Mouse (Mus musculus): ENCODE data around the gene Gm45717.
"Not testable (repeated sequence)": the region's sequence is repeated elsewhere in the genome, so short reads cannot be mapped to it uniquely, and the experiment has no call there.

Gene Gm45717

DNA sequence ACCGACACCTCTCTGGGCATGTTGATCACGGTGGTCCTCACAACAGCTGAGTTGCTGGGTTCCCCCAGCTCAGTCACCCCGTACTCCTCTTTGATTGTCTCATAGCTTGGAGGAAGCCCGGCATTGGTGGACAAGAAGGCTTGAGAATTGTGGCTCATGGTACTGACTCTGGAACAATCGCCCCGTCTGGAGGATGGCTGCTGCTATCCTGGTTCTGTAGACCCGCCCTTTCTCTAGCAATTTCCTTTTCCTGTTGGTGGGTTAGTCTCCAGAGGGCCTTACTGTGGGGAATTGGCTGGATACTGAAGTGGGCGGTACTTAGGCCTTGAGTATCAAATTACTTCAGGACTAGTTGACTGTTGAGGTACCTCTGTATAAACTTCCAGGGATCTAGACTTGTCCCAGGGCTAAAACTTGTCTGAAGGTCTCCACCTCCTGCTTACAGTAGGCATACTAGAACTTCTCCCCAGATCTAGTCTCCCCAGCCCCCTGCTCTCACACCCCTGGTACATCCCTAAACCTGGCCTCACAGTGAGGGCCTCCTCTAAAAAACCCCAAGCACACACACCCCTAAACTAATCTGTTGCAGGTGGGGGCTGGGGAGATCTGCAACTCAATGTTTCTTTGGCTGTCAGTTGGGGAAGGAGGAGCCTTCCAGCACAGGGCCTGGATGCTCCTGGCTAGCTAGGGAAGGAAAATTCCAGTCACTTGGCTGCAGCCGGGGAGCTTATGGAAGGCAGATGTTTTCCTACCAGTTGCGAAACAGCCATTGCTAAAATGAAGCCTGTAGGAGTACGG is at the start of gene Gm45717, which contains the start of gene Ifitm2:
TSS of gene Gm45717 (minus strand) at position 180 of the 798 bp plus-strand sequence.
TSS of gene Ifitm2 (minus strand) at position 230 of the 798 bp plus-strand sequence.
- peak; percentile 28 to 63 for DNase-seq (ENCODE audit: low spot score in 2 of 2)

DNA sequence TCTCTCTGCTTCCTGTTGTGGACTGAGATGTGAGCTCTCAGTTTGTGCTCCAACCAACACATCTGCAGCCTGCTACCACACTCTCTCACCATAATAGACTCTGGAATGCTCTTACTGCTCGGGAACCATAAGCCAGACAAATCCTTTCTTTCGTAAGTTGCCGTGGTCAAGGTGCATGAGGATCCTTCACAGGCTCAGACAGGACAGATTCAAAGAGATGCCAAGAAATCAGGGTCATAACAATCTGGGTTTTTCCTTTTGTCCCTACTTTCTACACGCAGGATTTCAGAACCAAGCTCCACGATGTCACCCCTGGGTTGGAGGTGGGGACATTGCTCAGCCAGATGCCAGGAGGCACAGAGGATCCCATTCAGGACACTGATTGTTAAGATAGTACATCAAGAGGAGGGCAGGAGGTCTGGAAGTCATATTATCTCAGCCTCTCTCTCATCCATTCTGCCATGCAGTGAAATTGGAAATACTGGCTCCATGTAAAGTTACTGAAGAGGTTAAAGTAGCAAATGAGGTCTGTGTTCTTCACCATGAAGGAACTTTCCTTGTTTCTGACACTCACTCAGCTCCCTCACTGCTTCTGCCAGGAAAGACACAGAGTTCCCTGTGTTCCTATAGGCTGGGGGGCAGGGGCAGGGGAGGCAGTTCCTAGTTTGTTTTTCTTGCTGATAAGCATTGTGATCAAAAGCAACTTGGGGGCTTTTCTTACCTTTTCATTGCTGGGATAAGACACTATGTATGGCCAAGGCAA is 47.7 kb upstream of the Gm45717 start:
- no peak for DNase-seq (ENCODE audit: low spot score in 2 of 2)

DNA sequence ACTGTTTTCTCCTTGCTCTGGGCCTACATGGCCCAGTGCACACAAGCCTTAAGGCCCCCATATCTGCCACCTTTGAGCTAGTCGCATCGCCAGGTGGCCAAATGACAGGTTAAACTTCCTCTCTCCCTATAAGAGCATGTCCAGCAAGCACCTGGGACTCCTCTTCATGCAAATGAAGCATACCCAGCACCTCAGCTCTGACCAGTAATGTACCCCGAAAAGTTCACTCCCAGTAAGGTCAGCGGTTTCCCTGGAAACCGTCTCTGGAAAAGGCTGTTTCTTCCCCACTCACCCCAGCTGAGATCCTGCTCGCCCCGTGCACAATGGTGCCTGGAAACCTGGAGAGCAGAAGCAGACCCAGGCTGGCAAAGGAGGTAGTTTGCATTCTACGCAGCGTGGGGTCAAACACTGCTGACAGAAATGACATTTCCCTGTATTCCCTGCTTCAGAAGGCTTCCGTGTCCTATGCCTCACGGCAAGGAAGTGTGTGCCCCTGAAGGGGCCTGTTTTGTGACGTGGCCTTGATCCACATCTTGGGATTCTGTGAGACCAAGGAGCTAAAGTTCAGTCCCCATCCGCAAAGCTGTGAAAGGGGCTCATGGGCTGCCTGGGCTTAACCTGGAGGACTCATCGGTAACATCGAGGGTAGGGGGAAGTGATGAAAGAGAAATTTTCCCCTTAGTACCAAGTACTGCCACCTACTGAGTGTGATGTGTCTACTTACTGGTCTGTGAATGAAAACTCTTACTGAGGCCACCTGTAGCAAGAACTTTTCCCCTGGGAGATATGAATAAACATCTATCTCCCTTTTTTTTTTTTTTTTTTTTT is 45.4 kb upstream of the Gm45717 start:
- DNase-seq (ENCODE audit: low spot score in 2 of 2): no peak

DNA sequence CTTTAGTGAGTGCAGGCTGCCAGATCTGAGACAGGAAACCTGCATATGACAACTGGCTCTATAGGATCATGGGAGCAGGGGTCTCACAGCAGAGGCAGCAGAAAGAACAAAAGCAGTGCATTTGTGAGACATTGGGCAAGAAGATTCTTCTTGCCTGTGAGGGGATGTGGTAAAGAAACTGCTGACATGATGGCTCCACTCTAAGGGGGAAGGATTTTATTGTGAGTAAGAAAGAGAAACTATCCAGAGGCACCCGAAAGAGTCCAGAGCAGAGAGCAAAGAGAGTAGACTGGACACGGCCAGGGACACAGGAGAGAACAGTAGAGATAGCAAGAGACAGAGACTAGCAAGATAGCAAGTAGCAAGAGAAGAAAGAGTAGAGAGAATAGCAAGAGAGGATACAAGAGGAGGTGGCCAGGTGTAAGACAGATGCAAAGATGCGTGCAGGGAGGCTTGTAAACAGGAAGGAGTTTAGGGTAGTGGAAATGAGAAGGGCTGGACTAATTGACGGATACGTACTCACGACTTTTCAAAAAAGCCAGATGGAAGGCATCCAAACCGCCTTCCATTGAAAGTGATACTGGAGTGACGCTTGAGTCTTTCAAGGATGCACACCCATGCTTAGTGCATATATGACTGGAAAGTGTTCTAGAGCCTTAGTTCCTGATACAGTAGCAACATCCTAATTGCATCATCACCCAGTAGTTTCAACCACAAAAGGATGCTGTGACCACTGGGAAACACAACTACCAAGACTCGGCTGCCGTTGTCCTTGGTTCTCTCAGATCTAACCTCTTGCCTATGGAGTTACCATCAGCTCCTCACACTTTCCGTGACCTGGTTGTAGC is 43.3 kb upstream of the Gm45717 start:
- no peak for DNase-seq (ENCODE audit: low spot score in 2 of 2)

DNA sequence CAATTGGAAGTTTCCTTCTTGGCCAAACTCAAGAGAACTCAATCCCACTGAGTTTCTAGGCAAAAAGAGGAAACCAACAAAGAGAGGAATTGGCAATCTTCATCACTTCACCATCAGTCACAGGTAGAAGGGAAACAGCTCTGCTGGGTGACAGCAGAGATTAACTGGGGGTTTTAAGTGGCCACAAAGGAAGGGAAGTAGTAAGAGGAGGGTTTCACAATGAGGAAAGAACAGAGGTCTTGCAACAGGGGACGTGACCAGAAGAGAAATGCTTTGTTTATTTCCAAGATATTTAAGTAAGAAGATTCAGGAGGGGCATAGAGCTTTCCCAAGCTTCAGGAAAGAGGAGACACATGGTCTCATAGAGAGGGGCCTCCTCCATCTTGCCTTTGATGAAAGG is 42.1 kb upstream of the Gm45717 start:
- no peak for DNase-seq (ENCODE audit: low spot score in 2 of 2)

DNA sequence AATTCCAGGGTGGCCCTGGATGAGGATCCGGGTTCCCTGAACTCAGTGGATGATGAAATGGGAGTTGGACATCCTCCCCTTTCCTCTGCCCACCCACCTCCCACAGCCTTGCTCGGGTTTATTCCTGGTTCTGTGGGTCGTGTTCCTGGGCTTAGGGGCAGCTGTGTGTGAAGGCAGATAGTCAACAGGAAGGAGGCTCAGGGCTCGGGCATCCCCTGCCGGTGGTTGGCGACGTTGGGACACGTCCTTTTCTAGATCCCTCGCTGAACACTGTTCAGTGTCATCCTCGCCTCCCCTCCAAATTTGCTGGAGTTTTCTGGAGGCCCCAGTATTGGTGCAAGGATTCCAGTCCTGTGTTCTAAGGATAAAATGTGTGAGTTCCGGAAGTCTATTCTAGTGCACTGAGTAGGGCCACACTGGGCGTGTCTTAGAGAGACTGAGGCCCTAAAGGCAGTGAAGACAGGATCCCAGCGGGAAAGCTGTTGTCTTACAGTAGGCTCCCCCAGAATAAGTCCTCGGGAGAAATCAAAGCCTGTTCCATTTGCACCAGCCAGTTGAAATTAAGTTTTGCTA is 35.5 kb upstream of the Gm45717 start:
- no peak for DNase-seq (ENCODE audit: low spot score in 2 of 2)

DNA sequence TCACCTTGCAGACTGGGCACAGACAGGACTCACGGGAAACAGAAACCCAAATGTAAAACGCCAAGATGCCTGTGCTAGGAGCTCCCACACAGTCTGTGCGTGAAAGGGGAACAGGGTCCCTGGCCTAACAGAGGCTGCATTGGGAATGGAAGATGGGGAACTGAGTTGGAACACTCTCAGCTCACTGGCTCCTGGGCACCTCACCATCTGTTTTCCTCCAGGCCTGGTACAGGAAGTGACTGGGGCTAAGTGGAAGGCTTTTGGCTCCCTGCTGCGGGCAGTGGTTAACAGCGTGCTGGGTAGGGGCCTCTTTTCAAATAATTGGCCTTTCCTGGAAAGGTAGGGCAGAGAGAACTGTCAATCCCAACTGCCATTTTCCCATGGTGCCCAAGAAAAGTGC is 34.9 kb upstream of the Gm45717 start:
- no peak for DNase-seq (ENCODE audit: low spot score in 2 of 2)

DNA sequence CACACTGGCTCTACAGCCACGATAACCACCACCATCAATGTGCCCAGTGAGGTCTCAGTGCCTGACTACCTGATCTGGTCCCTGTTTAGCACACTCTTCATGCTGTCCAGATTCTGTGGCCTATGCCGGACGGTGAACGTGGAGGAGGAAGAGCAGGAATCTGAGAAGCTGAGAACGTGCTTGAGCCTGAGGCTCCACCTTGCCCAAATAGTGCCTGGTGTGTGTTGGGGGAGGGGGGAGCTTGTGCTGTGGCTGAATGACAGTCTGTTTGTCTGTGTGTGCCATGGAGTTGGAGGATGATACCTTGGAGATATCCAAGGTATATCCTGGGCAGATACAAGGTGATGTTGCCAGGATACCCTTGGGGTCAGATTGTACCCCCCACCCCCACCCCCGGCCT is 34.4 kb upstream of the Gm45717 start:
- DNase-seq (ENCODE audit: low spot score in 2 of 2): no peak

DNA sequence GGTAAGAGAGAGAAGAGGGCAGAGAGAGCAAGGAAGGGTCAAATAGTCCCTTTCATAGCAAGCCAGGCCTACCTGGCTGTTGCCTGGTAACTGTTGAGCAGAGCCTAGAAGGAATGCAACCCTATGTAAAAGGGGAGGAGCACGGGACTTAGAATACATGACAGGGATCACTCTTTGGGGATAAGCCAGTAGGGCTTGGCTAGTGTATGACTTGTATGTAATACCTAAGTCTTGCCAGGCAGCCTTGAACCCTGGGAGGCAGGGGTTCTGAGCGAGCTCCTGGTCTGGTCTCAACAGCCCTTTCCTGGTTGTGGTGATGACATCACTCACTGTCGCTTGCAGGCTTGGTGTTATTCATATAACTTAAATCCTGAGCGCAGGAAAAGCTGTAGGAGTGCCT is 33.3 kb upstream of the Gm45717 start:
- DNase-seq (ENCODE audit: low spot score in 2 of 2): no peak

DNA sequence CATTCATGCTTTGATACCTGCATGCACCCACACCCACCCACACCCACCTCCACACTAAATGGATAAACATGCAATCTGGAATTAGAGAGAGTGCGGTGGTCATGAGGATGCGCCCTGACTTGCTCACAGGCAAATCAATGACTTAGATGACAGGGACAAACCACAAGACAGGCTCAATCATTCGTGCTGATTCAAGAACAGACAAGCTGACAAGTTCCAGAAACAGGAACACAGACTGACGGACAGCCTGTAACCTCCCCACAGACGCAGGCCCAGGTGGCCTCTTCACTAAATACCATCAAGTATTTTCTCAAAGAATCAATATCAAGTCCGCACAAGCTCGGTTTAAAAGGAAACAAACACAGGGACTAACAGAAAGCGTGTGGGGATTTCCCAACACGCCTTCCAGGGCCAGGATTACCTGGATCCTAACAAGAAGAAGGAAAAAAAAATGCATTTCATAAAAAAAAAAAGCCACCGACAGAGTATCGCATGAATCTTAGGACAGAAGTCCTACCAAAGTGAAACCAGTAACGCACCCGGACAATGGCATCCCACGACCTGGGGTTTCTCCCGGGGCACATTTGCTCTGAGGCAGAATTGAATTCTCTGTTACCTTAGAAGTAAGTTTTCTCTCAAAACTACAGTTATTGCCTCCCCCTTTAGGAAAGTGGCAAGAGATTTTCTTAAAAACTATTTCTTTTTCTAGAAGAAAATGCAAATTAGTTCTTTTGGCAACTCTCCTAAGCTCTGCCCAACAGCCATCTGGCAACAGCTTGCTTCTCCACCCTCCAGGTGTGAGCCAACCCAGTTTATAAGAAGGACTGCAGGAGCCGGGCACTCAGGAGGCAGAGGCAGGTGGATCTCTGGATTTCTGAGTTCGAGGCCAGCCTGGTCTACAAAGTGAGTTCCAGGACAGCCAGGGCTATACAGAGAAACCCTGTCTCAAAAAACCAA is 31.7 kb upstream of the Gm45717 start:
- peak; percentile 26 to 41 for DNase-seq (ENCODE audit: low spot score in 2 of 2)

DNA sequence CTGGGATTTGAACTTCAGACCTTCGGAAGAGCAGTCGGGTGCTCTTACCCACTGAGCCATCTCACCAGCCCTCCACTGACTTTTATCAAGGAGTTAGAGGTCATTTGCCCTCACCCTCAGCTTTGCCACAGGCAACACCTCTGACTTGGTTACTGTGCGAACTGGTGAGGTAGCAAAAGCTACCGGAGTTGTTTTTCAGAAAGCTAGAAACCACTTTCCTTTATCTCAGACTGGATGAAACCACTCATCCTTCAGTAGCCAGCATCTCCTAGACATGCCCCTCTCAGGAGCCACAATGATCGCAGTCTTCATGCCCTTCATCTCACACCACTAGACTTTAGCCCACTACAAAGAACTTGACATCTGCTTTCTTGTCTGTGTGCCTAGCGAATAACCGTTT is 27.2 kb upstream of the Gm45717 start:
- DNase-seq (ENCODE audit: low spot score in 2 of 2): no peak

DNA sequence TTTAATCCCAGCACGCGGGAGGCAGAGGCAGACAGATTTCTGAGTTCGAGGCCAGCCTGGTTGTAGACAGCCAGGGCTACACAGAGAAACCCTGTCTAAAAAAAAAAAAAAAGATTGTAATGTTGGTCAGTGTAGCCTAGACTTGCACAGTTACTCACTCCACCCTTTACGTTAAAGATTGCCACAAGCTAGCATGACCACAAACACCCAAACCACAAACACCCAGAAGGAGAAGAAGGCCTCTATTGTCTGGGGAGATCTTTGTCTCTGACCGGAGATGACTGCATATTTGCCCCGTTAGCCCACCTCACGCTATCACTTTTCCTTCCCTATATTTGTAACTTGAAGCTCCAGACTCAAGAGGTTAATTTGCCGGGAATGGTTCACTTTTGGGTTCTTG is 26.0 kb upstream of the Gm45717 start:
- DNase-seq (ENCODE audit: low spot score in 2 of 2): no peak

DNA sequence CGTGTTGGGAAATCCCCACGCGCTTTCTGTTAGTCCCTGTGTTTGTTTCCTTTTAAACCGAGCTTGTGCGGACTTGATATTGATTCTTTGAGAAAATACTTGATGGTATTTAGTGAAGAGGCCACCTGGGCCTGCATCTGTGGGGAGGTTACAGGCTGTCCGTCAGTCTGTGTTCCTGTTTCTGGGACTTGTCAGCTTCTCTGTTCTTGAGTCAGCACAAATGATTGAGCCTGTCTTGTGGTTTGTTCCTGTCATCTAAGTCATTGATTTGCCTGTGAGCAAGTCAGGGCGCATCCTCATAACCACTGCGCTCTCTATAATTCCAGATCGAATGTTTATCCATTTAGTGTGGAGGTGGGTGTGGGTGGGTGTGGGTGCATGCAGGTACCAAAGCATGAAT is 21.0 kb upstream of the Gm45717 start:
- DNase-seq (ENCODE audit: low spot score in 2 of 2): not testable (repeated sequence)

DNA sequence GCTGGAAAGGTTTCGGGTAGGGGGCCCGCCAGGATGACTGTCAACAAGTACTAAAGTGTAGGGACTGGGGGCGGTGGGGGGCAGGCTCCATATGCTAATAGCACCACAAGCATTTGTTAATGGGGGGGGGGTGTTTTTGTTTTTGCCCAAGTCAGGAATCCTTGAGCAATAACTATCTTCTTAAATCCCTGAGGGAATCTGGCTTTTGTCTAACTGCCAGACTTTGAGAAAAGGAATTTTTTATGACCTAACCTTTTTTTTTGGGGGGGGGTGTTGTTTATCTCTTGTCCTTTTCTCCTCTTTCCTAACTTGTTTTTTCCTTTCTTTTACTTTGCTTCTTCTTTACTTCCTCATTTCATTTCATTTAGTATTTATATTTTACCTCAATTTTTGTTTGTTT is 19.7 kb upstream of the Gm45717 start:
- no peak for DNase-seq (ENCODE audit: low spot score in 2 of 2)

DNA sequence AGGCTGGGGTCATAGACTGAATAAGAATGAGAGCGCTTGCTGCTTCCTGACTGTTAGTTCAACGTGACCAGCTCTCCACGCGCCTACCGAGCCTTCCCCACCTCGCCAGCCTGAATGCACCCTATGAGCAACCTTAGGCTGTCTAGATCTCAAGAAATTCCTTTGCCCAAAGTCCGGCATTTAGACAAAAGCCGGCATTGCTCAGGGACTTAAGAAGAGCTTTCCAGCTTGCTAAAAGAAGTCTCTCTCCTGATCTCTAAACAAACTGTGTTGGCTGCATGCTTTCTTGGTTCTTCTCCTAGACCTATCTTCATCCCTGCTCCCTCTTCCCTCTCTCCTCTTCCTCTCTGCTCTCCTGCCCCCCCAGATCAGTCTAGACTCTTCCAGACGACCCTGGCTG is 19.2 kb upstream of the Gm45717 start:
- DNase-seq (ENCODE audit: low spot score in 2 of 2): no peak

DNA sequence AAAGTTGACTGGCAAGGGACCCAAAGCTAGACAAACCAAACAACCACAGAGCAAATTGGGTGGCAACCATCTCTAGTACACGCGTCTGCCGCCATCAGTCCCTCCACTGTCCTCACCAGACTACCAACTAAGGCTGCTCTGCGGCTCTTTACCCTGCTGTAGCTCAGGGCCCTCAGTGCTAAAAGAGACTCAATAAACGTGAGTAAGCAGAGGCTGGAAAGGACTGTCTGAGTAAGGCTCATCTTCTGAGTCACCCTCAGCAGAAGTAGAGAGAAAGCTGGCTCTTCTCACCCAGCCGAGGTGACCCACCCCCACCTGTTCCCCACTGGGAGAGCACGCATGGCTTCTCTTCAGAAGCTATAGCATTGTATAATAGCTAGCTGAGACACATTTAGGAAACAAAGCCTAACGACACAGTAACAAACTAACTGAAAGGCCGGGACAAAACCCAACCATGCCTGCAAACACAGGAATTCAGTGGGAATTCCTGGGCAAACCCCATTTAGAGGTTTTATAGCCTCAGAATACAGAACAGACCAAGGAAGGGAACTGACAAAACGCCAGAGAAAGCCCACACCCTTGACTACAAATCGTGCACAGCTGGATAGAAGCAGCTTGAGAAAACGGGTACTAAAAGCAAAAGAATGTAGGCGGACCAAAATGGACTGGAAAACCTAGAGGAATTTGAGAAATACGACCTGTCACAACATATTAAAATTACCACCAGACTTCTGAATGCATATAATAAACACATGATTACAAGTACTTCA is 17.8 kb upstream of the Gm45717 start:
- DNase-seq (ENCODE audit: low spot score in 2 of 2): no peak

DNA sequence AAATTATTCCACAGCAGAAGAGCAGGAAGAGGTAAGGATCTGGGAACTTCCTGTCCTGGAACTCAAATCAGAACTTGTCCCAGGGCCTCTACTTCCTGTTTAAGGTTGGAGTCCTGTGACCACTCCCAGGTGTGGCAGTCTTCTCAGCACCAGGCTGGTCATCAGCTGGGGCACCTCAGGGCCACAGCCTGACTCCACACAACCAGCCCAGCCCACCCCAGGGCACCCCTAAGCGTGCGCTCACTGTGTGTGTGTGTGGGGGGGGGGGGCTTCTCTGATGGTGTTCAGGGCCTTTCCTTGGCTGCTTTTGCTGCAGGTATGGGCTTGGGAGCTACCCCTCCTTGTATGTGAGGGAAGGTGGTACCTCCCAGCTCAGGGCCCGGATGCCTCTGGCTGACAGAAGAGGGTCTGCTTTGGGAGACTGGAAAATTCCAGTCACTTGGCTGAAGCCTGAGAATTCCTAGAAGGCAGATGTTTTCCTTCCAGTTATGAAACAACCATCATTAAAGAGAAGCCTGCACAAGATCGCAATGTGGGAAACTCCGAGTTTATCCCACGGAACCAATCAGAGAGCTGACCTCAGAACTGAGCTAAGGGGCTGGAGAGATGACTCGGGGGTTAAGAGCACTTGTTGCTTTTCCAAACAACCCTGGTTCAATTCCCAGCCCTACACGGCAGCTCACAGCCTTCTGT is 15.9 kb upstream of the Gm45717 start:
- no peak for DNase-seq (ENCODE audit: low spot score in 2 of 2)

DNA sequence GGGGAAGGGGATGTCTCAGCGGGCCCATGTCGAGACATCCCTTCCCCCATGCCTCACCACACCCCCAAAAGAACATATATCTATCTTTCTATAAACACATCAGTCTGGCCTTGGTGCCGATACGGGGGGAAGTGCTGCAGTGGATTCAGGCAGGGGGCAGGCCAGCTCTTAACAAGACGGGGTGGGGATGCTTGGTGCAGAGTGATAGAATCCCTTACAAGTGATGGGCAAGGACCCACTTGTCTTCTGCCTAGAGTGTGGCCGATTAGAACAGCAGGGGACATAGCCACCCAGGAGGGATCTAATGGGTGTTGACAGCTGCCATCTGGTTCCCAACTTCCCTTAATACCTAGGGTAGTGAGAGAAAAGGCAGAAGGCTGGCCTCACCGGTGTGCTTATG is 15.2 kb upstream of the Gm45717 start:
- DNase-seq (ENCODE audit: low spot score in 2 of 2): no peak
